ENCODE assay signal across 9 mouse cellular contexts in genomic region chr9:51985493-51986099, GRCm38 (mm10). TPM values are rescaled to one million over a fixed set of nuclear protein-coding genes. Genes with fewer than 3 reads are reported as not detected.
DNase-seq lines count a peak whose midpoint lies in the region; ATAC-seq lines count a peak whose summit lies in the region.
"Had no signal": no experiment of that assay in that cellular context is flagged by ENCODE, and none has a peak within 500 bp of the region (broad histone marks: within the 10 kb centered on the region; RNA-seq: fewer than 3 reads in every experiment).

No protein-coding gene starts in this region.

- H3K4me3 ChIP-seq in heart, embryonic 12.5 days, result no peak overlapping the region
- H3K4me3 ChIP-seq in heart, embryonic 10.5 days, result no peak overlapping the region
- H3K4me3 ChIP-seq: limb, embryonic 15.5 days had no signal

- 0 out of 2 replicates have a peak, but pooled peaks have one; percentile 18 for ATAC-seq in heart, embryonic 12.5 days (ENCODE audit: insufficient number of reproducible peaks, low FRiP score)

- no peaks in the 10 kb centered on the region for H3K9me3 ChIP-seq in heart, embryonic 12.5 days (replicated peaks)
- no peaks in the 10 kb centered on the region for H3K9me3 ChIP-seq in heart, embryonic 10.5 days
- H3K9me3 ChIP-seq: limb, embryonic 15.5 days had no signal

- H3K4me2 ChIP-seq in heart, embryonic 12.5 days, result no peak overlapping the region
- H3K4me2 ChIP-seq: limb, embryonic 15.5 days had no signal

- H3K36me3 ChIP-seq in heart, embryonic 12.5 days, result no peaks in the 10 kb centered on the region
- H3K36me3 ChIP-seq in heart, embryonic 10.5 days, result no peaks in the 10 kb centered on the region
- H3K36me3 ChIP-seq: limb, embryonic 15.5 days had no signal

- no peak overlapping the region for H3K9ac ChIP-seq in heart, embryonic 12.5 days
- H3K9ac ChIP-seq: limb, embryonic 15.5 days had no signal

- no peak for DNase-seq in heart, embryonic 10.5 days (ENCODE audit: low spot score)
- DNase-seq in ovary, postnatal 36 days (ENCODE audit: low spot score), result peak; percentile 26
- DNase-seq in ovary, postnatal 10 days (ENCODE audit: low spot score), result no peak
- peak; percentile 58 to 74 for DNase-seq in left cerebral cortex, adult 18-20 months (ENCODE audit: low spot score in 2 of 2)
- DNase-seq in thymus, postnatal 4 days, result no peak
- no peak for DNase-seq in thymus, postnatal 25 days
- no peak for DNase-seq in natural killer cell, adult 2 months (ENCODE audit: low spot score in 2 of 2)

- H3K4me1 ChIP-seq in heart, embryonic 12.5 days (replicated peaks), result peaks cover 6% of the 10 kb centered on the region
- peaks cover 8% of the 10 kb centered on the region; the same call in 1 of the 2 replicates for H3K4me1 ChIP-seq in heart, embryonic 10.5 days
- H3K4me1 ChIP-seq: limb, embryonic 15.5 days had no signal

- no peaks in the 10 kb centered on the region for H3K27me3 ChIP-seq in heart, embryonic 12.5 days (replicated peaks)
- no peaks in the 10 kb centered on the region for H3K27me3 ChIP-seq in heart, embryonic 10.5 days (ENCODE audit: insufficient read depth, poor library complexity, severe bottlenecking)
- H3K27me3 ChIP-seq: limb, embryonic 15.5 days had no signal

- 54% methylated on average over 11 of the region's 11 CpGs for WGBS in heart, embryonic 12.5 days
- 70% methylated on average over 11 of the region's 11 CpGs for WGBS in heart, embryonic 10.5 days

- 0 out of 2 replicates have a peak overlapping the region, but pooled peaks have one; percentile 9 for H3K27ac ChIP-seq in heart, embryonic 12.5 days (ENCODE audit: poor library complexity, severe bottlenecking)
- no peak overlapping the region for H3K27ac ChIP-seq in heart, embryonic 10.5 days
- H3K27ac ChIP-seq: limb, embryonic 15.5 days had no signal

RNA-seq across cellular contexts. Expression of gene Fdx1, which starts 22.2 kb away (rescaled TPM):
- 96.4 and 100 TPM in 2 replicates for polyA plus RNA-seq in heart, embryonic 12.5 days (2016; fragmentation: Nextera tagmentation; extraction: Ambion mirVana)
- polyA plus RNA-seq in heart, embryonic 10.5 days (2016; fragmentation: Nextera tagmentation; extraction: Ambion mirVana), result 70.3 and 96.3 TPM in 2 replicates
- total RNA-seq in left cerebral cortex, adult 18-20 months (2021), result 10 to 100 TPM; 19.3 to 20.2 TPM

Comparison
In these comparisons a context has a peak if more than half of its experiments do, and no peak if none do; other contexts are left out.
1. DNase-seq: peak in ovary, postnatal 36 days (single experiment) and left cerebral cortex, adult 18-20 months (2 of 2); none in heart, embryonic 10.5 days (single experiment), ovary, postnatal 10 days (single experiment), thymus, postnatal 4 days (single experiment), thymus, postnatal 25 days (single experiment) and natural killer cell, adult 2 months (0 of 2).